Mouse (Mus musculus): ENCODE results near the gene Ccdc54. TPM values are rescaled to one million over a fixed set of nuclear protein-coding genes. Genes with fewer than 3 reads are reported as not detected.

Gene Ccdc54
- total RNA-seq, 2 experiments from 2014 or later, result not detected

DNA sequence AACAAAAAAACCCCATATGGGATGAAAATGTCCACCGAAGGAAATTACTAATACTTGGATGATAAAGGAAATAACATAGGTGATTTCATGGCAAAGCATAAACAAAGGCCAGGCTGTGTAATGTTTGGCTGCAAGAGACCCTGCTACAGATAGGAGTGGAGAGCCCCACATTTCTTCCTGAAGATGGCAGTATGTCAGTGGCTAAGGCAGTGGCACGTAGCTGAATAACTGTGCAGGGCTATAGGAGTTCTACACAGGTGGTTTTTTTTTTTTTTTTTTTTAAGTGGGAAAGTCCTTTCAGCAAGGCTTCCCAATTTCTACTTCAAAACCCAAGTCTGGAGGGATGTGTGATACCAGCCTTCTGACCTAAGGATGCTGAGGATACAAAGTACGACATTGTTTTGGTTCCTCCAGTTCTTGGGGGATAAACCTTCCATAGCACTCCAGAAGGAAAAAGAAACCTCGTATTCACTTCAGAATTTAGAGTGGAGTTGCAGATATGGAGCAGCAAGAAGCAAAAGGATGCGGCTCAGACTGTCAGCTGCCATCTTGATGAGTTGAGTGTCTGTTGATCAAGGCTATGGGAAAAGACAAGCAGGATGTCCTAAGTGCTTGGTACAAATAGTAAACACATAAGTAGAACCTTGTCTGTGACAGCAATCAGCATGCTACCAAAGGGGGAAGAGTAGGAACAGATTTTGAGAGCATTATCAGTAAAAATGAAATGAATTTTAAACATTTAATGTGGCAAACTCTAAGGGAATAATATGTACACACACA lies 48.2 kb downstream of the Ccdc54 start:
- no peak for DNase-seq

Other genes with a start within 250 kb of the Ccdc54 start
- gene Bbx, start 158.8 kb downstream of the Ccdc54 start, total RNA-seq (2021), result 10 to 100 TPM; 14.6 to 15.0 TPM

Data from heart, adult 18-20 months (tissue).